Mouse (Mus musculus) midbrain, embryonic 12.5 days (tissue): ENCODE measurements at regions not wholly inside any gene's neighbourhood (a gene's known extent, or its start where the extent isn't known, plus 50 kb on each side); places are given as distances from the start of the nearest gene placed in this dataset.

Source experiments
- ATAC-seq: fragments of 200-750 bp; cut with Nextera tagmentation; 2 replicates; pipeline ENCODE4 v1.8.0; 2017; ENCODE audit warnings: low read depth, moderate TSS enrichment, moderate library complexity; ENCODE audit not compliant: low FRiP score
- H3K27ac ChIP-seq: fragments of 300-500 bp; sonication (generic); replicated peaks from 2 replicates; pipeline ENCODE4 v1.5.1; 2016; ENCODE audit warnings: mild to moderate bottlenecking
- H3K27me3 ChIP-seq: fragments of 300-500 bp; sonication (generic); 2 replicates; pipeline ENCODE4 v1.6.1; 2016; ENCODE audit warnings: mild to moderate bottlenecking
- H3K36me3 ChIP-seq: fragments of 300-500 bp; sonication (generic); 2 replicates; pipeline ENCODE4 v1.6.1; 2016
- H3K4me1 ChIP-seq: fragments of 300-500 bp; sonication (generic); 2 replicates; pipeline ENCODE4 v1.6.1; 2016
- H3K4me2 ChIP-seq: fragments of 300-500 bp; sonication (generic); replicated peaks from 2 replicates; pipeline ENCODE4 v1.6.1; 2016; ENCODE audit warnings: mild to moderate bottlenecking, moderate library complexity
- H3K4me3 ChIP-seq: fragments of 300-500 bp; sonication (generic); 2 replicates; pipeline ENCODE4 v1.5.1; 2016; ENCODE audit warnings: mild to moderate bottlenecking
- H3K9ac ChIP-seq: fragments of 300-500 bp; sonication (generic); replicated peaks from 2 replicates; pipeline ENCODE4 v1.6.1; 2016; ENCODE audit warnings: mild to moderate bottlenecking, moderate library complexity
- H3K9me3 ChIP-seq: fragments of 300-500 bp; sonication (generic); 2 replicates; pipeline ENCODE4 v1.6.1; 2016; ENCODE audit warnings: mild to moderate bottlenecking
- WGBS: fragments of 180-500 bp; shearing (Covaris S2); methylation state at CpG from one replicate; pipeline ENCODE4 v1.1.7; 2016; 5-methylcytosine and 5-hydroxymethylcytosine counted together

- no peaks in the 10 kb centered on the region; the same call in 1 of the 2 replicates for H3K4me1 ChIP-seq
- H3K27me3 ChIP-seq: no peaks in the 10 kb centered on the region
- H3K36me3 ChIP-seq: no peaks in the 10 kb centered on the region
- ATAC-seq: no peak
- H3K9ac ChIP-seq: no peak overlapping the region
- H3K27ac ChIP-seq: no peak overlapping the region
- no peak overlapping the region for H3K4me2 ChIP-seq
- no peaks in the 10 kb centered on the region for H3K9me3 ChIP-seq
- no peak overlapping the region for H3K4me3 ChIP-seq
- WGBS: 77% methylated on average over 3 of the region's 3 CpGs
Observed at GRCm38 (mm10) chr2:160002695-160003094, 331.3 kb downstream of the Gm826 start.

GRCm38 (mm10) chr2:160000449-160000848, 333.5 kb downstream of the Gm826 start:
- Histone ChIP-seq H3K4me1 (no peaks in the 10 kb centered on the region; the same call in 1 of the 2 replicates), H3K4me3 (no peak overlapping the region), H3K36me3 (no peaks in the 10 kb centered on the region), H3K27ac (no peak overlapping the region), H3K27me3 (no peaks in the 10 kb centered on the region), H3K9me3 (no peaks in the 10 kb centered on the region), H3K9ac (no peak overlapping the region), H3K4me2 (no peak overlapping the region)
- 72% methylated on average over 4 of the region's 4 CpGs for WGBS
- ATAC-seq: no peak

- H3K4me1 ChIP-seq: no peaks in the 10 kb centered on the region; the same call in 1 of the 2 replicates
- no peak overlapping the region for H3K9ac ChIP-seq
- H3K9me3 ChIP-seq: no peaks in the 10 kb centered on the region
- ATAC-seq: no peak
- H3K36me3 ChIP-seq: no peaks in the 10 kb centered on the region
- no peak overlapping the region for H3K4me2 ChIP-seq
- WGBS: 80% methylated on average over 9 of the region's 9 CpGs
- H3K4me3 ChIP-seq: no peak overlapping the region
- H3K27me3 ChIP-seq: no peaks in the 10 kb centered on the region
- no peak overlapping the region for H3K27ac ChIP-seq
Observed at GRCm38 (mm10) chr2:159997395-159997794, 336.6 kb downstream of the Gm826 start.

- no peak overlapping the region for H3K9ac ChIP-seq
- WGBS: 71% methylated on average over 3 of the region's 3 CpGs
Observed at GRCm38 (mm10) chr2:159994490-159994889, 339.5 kb downstream of the Gm826 start.

GRCm38 (mm10) chr2:159986719-159987118, 347.2 kb downstream of the Gm826 start:
- Histone ChIP-seq H3K27me3 (no peaks in the 10 kb centered on the region), H3K4me1 (no peaks in the 10 kb centered on the region), H3K9ac (no peak overlapping the region), H3K9me3 (no peaks in the 10 kb centered on the region), H3K36me3 (no peaks in the 10 kb centered on the region), H3K4me2 (no peak overlapping the region), H3K27ac (no peak overlapping the region), H3K4me3 (no peak overlapping the region)
- WGBS: 85% methylated on average over 7 of the region's 7 CpGs
- no peak for ATAC-seq

More at GRCm38 (mm10) chr2:159994490-159994889, 339.5 kb downstream of the Gm826 start:
- Histone ChIP-seq H3K27me3 (no peaks in the 10 kb centered on the region), H3K4me2 (no peak overlapping the region), H3K4me1 (no peaks in the 10 kb centered on the region), H3K9me3 (no peaks in the 10 kb centered on the region), H3K36me3 (no peaks in the 10 kb centered on the region), H3K4me3 (no peak overlapping the region), H3K27ac (no peak overlapping the region)
- ATAC-seq: no peak

GRCm38 (mm10) chr2:159981694-159982093, 352.3 kb downstream of the Gm826 start:
- Histone ChIP-seq H3K4me1 (no peaks in the 10 kb centered on the region), H3K4me3 (no peak overlapping the region), H3K36me3 (no peaks in the 10 kb centered on the region), H3K9ac (no peak overlapping the region), H3K4me2 (no peak overlapping the region), H3K27ac (no peak overlapping the region), H3K9me3 (no peaks in the 10 kb centered on the region), H3K27me3 (no peaks in the 10 kb centered on the region)
- WGBS: 91% methylated on average over 3 of the region's 3 CpGs
- no peak for ATAC-seq

GRCm38 (mm10) chr2:159950369-159950768, 383.6 kb downstream of the Gm826 start:
- Histone ChIP-seq H3K27me3 (no peaks in the 10 kb centered on the region), H3K4me1 (no peaks in the 10 kb centered on the region), H3K4me3 (no peak overlapping the region), H3K36me3 (no peaks in the 10 kb centered on the region), H3K4me2 (no peak overlapping the region), H3K9ac (no peak overlapping the region), H3K27ac (no peak overlapping the region), H3K9me3 (no peaks in the 10 kb centered on the region)
- WGBS: 88% methylated on average over 1 of the region's 1 CpGs
- no peak for ATAC-seq

GRCm38 (mm10) chr2:159949046-159949445, 384.9 kb downstream of the Gm826 start:
- no peaks in the 10 kb centered on the region for H3K9me3 ChIP-seq
- no peak overlapping the region for H3K4me3 ChIP-seq
- H3K36me3 ChIP-seq: no peaks in the 10 kb centered on the region
- H3K27ac ChIP-seq: no peak overlapping the region
- no peaks in the 10 kb centered on the region for H3K27me3 ChIP-seq
- H3K9ac ChIP-seq: no peak overlapping the region
- H3K4me1 ChIP-seq: no peaks in the 10 kb centered on the region
- no peak for ATAC-seq
- WGBS: 87% methylated on average over 4 of the region's 4 CpGs
- no peak overlapping the region for H3K4me2 ChIP-seq

GRCm38 (mm10) chr2:159930744-159931143, 403.2 kb downstream of the Gm826 start:
- 91% methylated on average over 2 of the region's 2 CpGs for WGBS
- no peak overlapping the region for H3K9ac ChIP-seq

GRCm38 (mm10) chr2:159889701-159890100, 444.3 kb downstream of the Gm826 start:
- Histone ChIP-seq H3K27me3 (no peaks in the 10 kb centered on the region), H3K9me3 (no peaks in the 10 kb centered on the region), H3K9ac (no peak overlapping the region), H3K4me1 (no peaks in the 10 kb centered on the region), H3K4me2 (no peak overlapping the region), H3K36me3 (no peaks in the 10 kb centered on the region), H3K4me3 (no peak overlapping the region), H3K27ac (no peak overlapping the region)
- 84% methylated on average over 2 of the region's 2 CpGs for WGBS
- no peak for ATAC-seq

More at GRCm38 (mm10) chr2:159930744-159931143, 403.2 kb downstream of the Gm826 start:
- no peak overlapping the region for H3K4me3 ChIP-seq
- no peaks in the 10 kb centered on the region for H3K36me3 ChIP-seq
- ATAC-seq: no peak
- H3K9me3 ChIP-seq: no peaks in the 10 kb centered on the region
- no peaks in the 10 kb centered on the region for H3K4me1 ChIP-seq
- no peak overlapping the region for H3K4me2 ChIP-seq
- H3K27me3 ChIP-seq: no peaks in the 10 kb centered on the region
- no peak overlapping the region for H3K27ac ChIP-seq

GRCm38 (mm10) chr2:159884773-159885459, 449.0 kb downstream of the Gm826 start:
- Histone ChIP-seq H3K9me3 (no peaks in the 10 kb centered on the region), H3K4me1 (no peaks in the 10 kb centered on the region), H3K9ac (no peak overlapping the region), H3K27ac (no peak overlapping the region), H3K27me3 (no peaks in the 10 kb centered on the region), H3K4me3 (no peak overlapping the region), H3K36me3 (no peaks in the 10 kb centered on the region), H3K4me2 (no peak overlapping the region)
- ATAC-seq: no peak
- 88% methylated on average over 6 of the region's 6 CpGs for WGBS

- Histone ChIP-seq H3K4me1 (no peaks in the 10 kb centered on the region), H3K4me2 (no peak overlapping the region), H3K27me3 (no peaks in the 10 kb centered on the region), H3K9ac (no peak overlapping the region), H3K4me3 (no peak overlapping the region), H3K9me3 (no peaks in the 10 kb centered on the region), H3K27ac (no peak overlapping the region), H3K36me3 (no peaks in the 10 kb centered on the region)
- WGBS: 54% methylated on average over 2 of the region's 2 CpGs
- no peak for ATAC-seq
Observed at GRCm38 (mm10) chr2:159866981-159867380, 467.0 kb downstream of the Gm826 start.

- no peaks in the 10 kb centered on the region for H3K27me3 ChIP-seq
- H3K4me1 ChIP-seq: no peaks in the 10 kb centered on the region
- no peak for ATAC-seq
- no peak overlapping the region for H3K9ac ChIP-seq
- no peaks in the 10 kb centered on the region for H3K9me3 ChIP-seq
- H3K4me3 ChIP-seq: no peak overlapping the region
- no peak overlapping the region for H3K27ac ChIP-seq
- WGBS: 83% methylated on average over 1 of the region's 1 CpGs
- no peak overlapping the region for H3K4me2 ChIP-seq
- no peaks in the 10 kb centered on the region for H3K36me3 ChIP-seq
Observed at GRCm38 (mm10) chr2:159866391-159866790, 467.6 kb downstream of the Gm826 start.
